Mouse (Mus musculus) heart, postnatal 0 days (tissue): Measurements from ENCODE around the gene Zfp346.

Source experiments
- CTCF ChIP-seq: IDR thresholded peaks from 2 replicates; pipeline ENCODE4 v1.5.1; 2016; ENCODE audit warnings: antibody characterized with exemption, control low read depth, low read depth
- EP300 ChIP-seq: IDR thresholded peaks from 2 replicates; pipeline ENCODE4 v1.6.1; 2016; ENCODE audit warnings: antibody characterized with exemption, low read depth

- TF ChIP-seq CTCF (peak; percentile 50), EP300 (no peak)
Measured at GRCm38 (mm10) chr13:55071322-55071721, 33.8 kb upstream of the Zfp346 start.
